Mouse (Mus musculus) forebrain, embryonic 14.5 days (tissue): Measurements from ENCODE around the gene Myh6. TPM values are rescaled to one million over a fixed set of nuclear protein-coding genes. Genes with fewer than 3 reads are reported as not detected.
"Not testable (repeated sequence)": the region's sequence is repeated elsewhere in the genome, so short reads cannot be mapped to it uniquely, and the experiment has no call there.

ENCODE experiments used
- ATAC-seq: fragments of 200-750 bp; cut with Nextera tagmentation; 2 replicates; pipeline ENCODE4 v1.8.0; 2017; ENCODE audit warnings: mild to moderate bottlenecking, moderate library complexity
- DNase-seq: peaks from one replicate; pipeline ENCODE4 v3.0.0-alpha.2; 2015; ENCODE audit warnings: low spot score
- H3K27ac ChIP-seq: fragments of 300-500 bp; sonication (generic); 2 replicates; pipeline ENCODE4 v1.5.1; 2014; ENCODE audit warnings: low read depth, mild to moderate bottlenecking, control low read depth, low read length, moderate library complexity
- H3K27me3 ChIP-seq: fragments of 300-500 bp; sonication (generic); replicated peaks from 2 replicates; pipeline ENCODE4 v1.6.1; 2014; ENCODE audit warnings: low read length, control low read depth, mixed read lengths; ENCODE audit not compliant: control insufficient read depth, insufficient read depth
- H3K36me3 ChIP-seq: fragments of 300-500 bp; sonication (generic); 2 replicates; pipeline ENCODE4 v1.6.1; 2014; ENCODE audit warnings: low read length, control low read depth; ENCODE audit not compliant: control insufficient read depth, insufficient read depth
- H3K4me1 ChIP-seq: fragments of 300-500 bp; sonication (generic); 2 replicates; pipeline ENCODE4 v1.6.1; 2014; ENCODE audit warnings: antibody characterized with exemption, low read length, control low read depth; ENCODE audit not compliant: control insufficient read depth, insufficient read depth
- H3K4me2 ChIP-seq: fragments of 300-500 bp; sonication (generic); 2 replicates; pipeline ENCODE4 v1.6.1; 2014; ENCODE audit warnings: mild to moderate bottlenecking, control low read depth, low read length
- H3K4me3 ChIP-seq: fragments of 300-500 bp; sonication (generic); 2 replicates; pipeline ENCODE4 v1.5.1; 2014; ENCODE audit warnings: low read depth, low read length, control low read depth
- H3K9ac ChIP-seq: fragments of 300-500 bp; sonication (generic); 2 replicates; pipeline ENCODE4 v1.6.1; 2014; ENCODE audit warnings: mild to moderate bottlenecking, low read length, control low read depth, moderate library complexity
- H3K9me3 ChIP-seq: fragments of 300-500 bp; sonication (generic); replicated peaks from 2 replicates; pipeline ENCODE4 v1.6.1; 2016; ENCODE audit warnings: low read length, control low read depth, mixed read lengths; ENCODE audit not compliant: control insufficient read depth
- WGBS: fragments of 180-500 bp; shearing (Covaris S2); extraction: QIAGEN DNeasy Blood & Tissue Kit; methylation state at CpG from one replicate; pipeline ENCODE4 v1.1.7; 2014; 5-methylcytosine and 5-hydroxymethylcytosine counted together
- polyA plus RNA-seq: library from polyadenylated mRNA; unstranded; fragments of >200 nt; fragmentation: Nextera tagmentation; extraction: Ambion mirVana; gene quantifications from 2 replicates; pipeline ENCODE4 v1.2.1, GENCODE M21; 2014

Myh6 gene
- polyA plus RNA-seq, 1 experiment from 2014 or later: 1.2 TPM

DNA sequence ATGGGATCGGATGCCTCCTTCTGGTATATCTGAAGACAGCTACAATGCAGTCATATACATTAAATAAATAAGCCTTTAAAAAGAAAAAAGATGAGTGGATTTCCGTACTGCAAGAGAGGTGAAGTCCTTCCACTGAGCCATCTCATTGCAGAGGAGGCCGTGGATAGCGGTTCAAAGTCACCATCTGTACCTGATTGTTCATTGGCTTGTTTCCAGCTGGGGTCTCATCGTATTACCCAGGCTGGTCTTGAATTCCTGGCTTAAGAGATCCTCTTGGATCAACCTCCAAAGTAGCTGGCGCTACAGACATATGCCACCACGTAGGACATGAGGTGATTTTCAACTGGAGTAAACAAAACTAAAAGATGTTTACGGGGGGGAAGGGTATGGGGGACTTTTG, 39.2 kb upstream of the Myh6 start:
- H3K36me3 ChIP-seq: no peaks in the 10 kb centered on the region
- peaks cover 11% of the 10 kb centered on the region for H3K4me1 ChIP-seq
- H3K4me2 ChIP-seq: no peak overlapping the region
- ATAC-seq (no peak), DNase-seq (no peak)
- no peak overlapping the region for H3K4me3 ChIP-seq
- H3K27me3 ChIP-seq: no peaks in the 10 kb centered on the region
- WGBS: 76% methylated on average over 8 of the region's 8 CpGs
- no peaks in the 10 kb centered on the region for H3K9me3 ChIP-seq
- H3K27ac ChIP-seq: no peak overlapping the region
- H3K9ac ChIP-seq: no peak overlapping the region

DNA sequence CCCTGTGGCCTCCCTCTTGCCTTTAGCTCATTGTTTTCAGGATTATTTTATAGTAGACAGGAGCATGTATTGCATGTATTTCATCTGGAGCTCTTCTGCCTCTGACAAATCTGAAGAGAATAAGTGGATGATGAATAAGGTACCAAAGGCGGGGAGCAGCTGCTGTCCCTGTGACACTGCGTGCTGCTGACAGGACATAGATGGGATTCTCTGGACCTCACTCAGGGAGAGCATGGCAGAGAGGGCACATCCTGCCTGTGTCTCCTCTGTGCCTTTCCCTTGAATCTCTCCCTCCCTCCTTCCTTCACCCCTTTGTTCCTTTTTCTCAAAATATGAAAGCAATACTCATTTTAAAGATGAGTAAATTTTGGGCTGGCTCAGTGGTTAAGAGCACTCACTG, 38.8 kb upstream of the Myh6 start:
- no peak for ATAC-seq

DNA sequence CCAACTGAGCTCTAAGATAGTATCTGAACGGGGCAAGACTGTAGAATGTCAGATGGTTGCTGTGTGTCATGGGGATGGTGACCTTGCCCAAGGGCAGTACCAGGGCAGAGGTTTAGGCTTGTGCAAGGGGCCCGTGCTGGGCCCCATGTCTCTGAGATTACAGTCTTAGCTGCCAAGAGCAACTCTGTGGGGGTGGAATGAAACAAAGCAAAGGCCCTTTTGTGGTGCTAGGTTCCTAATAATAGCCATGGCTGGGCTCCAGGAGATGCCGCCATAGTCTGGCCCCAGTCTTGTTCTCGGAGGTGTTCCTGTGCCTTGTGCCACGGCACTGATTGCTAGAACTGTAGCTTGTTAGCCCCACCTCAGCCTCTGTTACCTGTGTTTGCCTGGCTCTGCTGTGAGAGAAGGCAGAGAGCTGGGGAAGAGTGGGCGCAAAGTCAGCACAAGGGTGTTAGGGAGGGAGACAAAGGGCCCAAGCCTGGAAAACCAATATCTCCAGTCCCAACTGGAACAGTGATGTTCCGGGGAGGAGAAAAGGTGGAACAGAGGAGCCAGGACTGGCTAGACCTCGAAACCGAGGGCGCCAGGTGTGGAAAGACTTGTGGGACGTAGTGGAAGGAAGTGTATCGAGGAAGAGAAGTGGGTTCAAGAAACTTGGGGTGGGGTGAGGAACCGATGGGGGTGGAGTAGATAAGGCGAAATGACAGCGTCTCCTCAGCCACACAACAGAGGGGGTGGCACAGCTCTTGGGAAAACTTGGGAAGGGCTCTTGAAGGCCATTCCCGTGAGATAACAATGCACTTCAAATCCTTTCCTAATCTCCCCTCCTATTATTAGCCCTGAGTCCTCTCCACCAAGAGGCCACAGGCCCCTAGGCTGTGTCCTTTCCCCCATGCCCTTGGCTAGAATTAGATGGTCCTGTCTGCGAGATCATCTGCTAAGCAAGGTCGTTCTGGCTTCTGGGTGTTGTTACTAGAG, 37.4 kb upstream of the Myh6 start:
- peaks cover 11% of the 10 kb centered on the region for H3K4me1 ChIP-seq
- H3K4me3 ChIP-seq: no peak overlapping the region
- no peak overlapping the region for H3K9ac ChIP-seq
- H3K36me3 ChIP-seq: no peaks in the 10 kb centered on the region
- no peak overlapping the region for H3K27ac ChIP-seq
- no peak overlapping the region for H3K4me2 ChIP-seq
- ATAC-seq: 0 out of 2 replicates have a peak, but pooled peaks have one; percentile 23
- no peaks in the 10 kb centered on the region for H3K27me3 ChIP-seq
- WGBS: 61% methylated on average over 18 of the region's 18 CpGs
- no peaks in the 10 kb centered on the region for H3K9me3 ChIP-seq
- peak; percentile 51 for DNase-seq

More for the DNA sequence above, 38.8 kb upstream of the Myh6 start:
- Histone ChIP-seq H3K4me3 (no peak overlapping the region), H3K4me2 (no peak overlapping the region), H3K27ac (no peak overlapping the region), H3K4me1 (peaks cover 11% of the 10 kb centered on the region), H3K9ac (no peak overlapping the region), H3K9me3 (no peaks in the 10 kb centered on the region), H3K36me3 (no peaks in the 10 kb centered on the region), H3K27me3 (no peaks in the 10 kb centered on the region)
- WGBS: 86% methylated on average over 2 of the region's 2 CpGs
- no peak for DNase-seq

- ATAC-seq: no peak
Measured at GRCm38 (mm10) chr14:55002687-55003120, 36.0 kb upstream of the Myh6 start.

GRCm38 (mm10) chr14:55001938-55002686, 35.4 kb upstream of the Myh6 start:
- Histone ChIP-seq H3K27me3 (no peaks in the 10 kb centered on the region), H3K9me3 (no peaks in the 10 kb centered on the region), H3K27ac (no peak overlapping the region), H3K36me3 (no peaks in the 10 kb centered on the region), H3K4me2 (no peak overlapping the region), H3K4me3 (no peak overlapping the region), H3K9ac (no peak overlapping the region), H3K4me1 (peaks cover 14% of the 10 kb centered on the region)
- DNase-seq (no peak), ATAC-seq (no peak)
- 55% methylated on average over 12 of the region's 12 CpGs for WGBS

More at GRCm38 (mm10) chr14:55002687-55003120, 36.0 kb upstream of the Myh6 start:
- H3K9ac ChIP-seq: no peak overlapping the region
- no peak overlapping the region for H3K4me3 ChIP-seq
- 62% methylated on average over 7 of the region's 7 CpGs for WGBS
- no peaks in the 10 kb centered on the region for H3K9me3 ChIP-seq
- peaks cover 11% of the 10 kb centered on the region for H3K4me1 ChIP-seq
- H3K27ac ChIP-seq: no peak overlapping the region
- no peaks in the 10 kb centered on the region for H3K27me3 ChIP-seq
- DNase-seq: no peak
- H3K4me2 ChIP-seq: no peak overlapping the region
- no peaks in the 10 kb centered on the region for H3K36me3 ChIP-seq

DNA sequence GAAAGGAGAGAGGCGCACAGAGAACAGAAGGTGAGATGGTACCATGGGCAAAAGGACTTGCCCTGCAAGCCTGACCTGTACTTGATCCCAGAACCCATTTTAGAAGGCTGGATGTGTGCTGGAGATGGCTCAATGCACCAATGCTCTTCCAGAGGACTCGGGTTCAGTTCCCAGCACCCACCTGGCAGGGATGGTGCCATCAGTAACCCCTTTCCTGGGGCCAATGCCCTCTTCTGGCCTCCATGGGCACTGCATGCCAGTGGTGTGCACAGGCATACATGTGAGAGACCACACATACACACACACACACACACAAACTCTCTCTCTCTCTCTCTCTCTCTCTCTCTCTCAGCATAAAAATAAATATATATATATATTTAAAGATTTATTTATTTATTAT, 34.7 kb upstream of the Myh6 start:
- Histone ChIP-seq H3K4me2 (no peak overlapping the region), H3K36me3 (no peaks in the 10 kb centered on the region), H3K27ac (no peak overlapping the region), H3K27me3 (no peaks in the 10 kb centered on the region), H3K4me3 (no peak overlapping the region), H3K4me1 (peaks cover 19% of the 10 kb centered on the region), H3K9ac (no peak overlapping the region), H3K9me3 (no peaks in the 10 kb centered on the region)
- WGBS: 97% methylated on average over 2 of the region's 2 CpGs
- no peak for DNase-seq
- ATAC-seq: no peak

- no peaks in the 10 kb centered on the region for H3K9me3 ChIP-seq
- H3K27me3 ChIP-seq: no peaks in the 10 kb centered on the region
- H3K4me3 ChIP-seq: no peak overlapping the region
- no peaks in the 10 kb centered on the region for H3K36me3 ChIP-seq
- no peak overlapping the region for H3K27ac ChIP-seq
- ATAC-seq (no peak), DNase-seq (no peak)
- H3K4me2 ChIP-seq: no peak overlapping the region
- peaks cover 25% of the 10 kb centered on the region for H3K4me1 ChIP-seq
- 85% methylated on average over 6 of the region's 6 CpGs for WGBS
- no peak overlapping the region for H3K9ac ChIP-seq
Measured at GRCm38 (mm10) chr14:55000814-55001213, 34.1 kb upstream of the Myh6 start.

- not testable (repeated sequence) for DNase-seq, H3K27me3 ChIP-seq, H3K4me2 ChIP-seq, H3K4me3 ChIP-seq, H3K36me3 ChIP-seq, H3K9ac ChIP-seq, H3K9me3 ChIP-seq, ATAC-seq, H3K27ac ChIP-seq
- peaks cover 33% of the 10 kb centered on the region for H3K4me1 ChIP-seq
- 81% methylated on average over 5 of the region's 5 CpGs for WGBS
Measured at GRCm38 (mm10) chr14:54999868-55000267, 33.1 kb upstream of the Myh6 start.
